Mouse (Mus musculus): ENCODE results near the gene Pecam1. TPM values are rescaled to one million over a fixed set of nuclear protein-coding genes. Genes with fewer than 3 reads are reported as not detected.
"Not testable (repeated sequence)": the region's sequence is repeated elsewhere in the genome, so short reads cannot be mapped to it uniquely, and the experiment has no call there.

Gene Pecam1
- total and polyA plus RNA-seq, 3 experiments: 0.93 TPM; not detected in 2

DNA sequence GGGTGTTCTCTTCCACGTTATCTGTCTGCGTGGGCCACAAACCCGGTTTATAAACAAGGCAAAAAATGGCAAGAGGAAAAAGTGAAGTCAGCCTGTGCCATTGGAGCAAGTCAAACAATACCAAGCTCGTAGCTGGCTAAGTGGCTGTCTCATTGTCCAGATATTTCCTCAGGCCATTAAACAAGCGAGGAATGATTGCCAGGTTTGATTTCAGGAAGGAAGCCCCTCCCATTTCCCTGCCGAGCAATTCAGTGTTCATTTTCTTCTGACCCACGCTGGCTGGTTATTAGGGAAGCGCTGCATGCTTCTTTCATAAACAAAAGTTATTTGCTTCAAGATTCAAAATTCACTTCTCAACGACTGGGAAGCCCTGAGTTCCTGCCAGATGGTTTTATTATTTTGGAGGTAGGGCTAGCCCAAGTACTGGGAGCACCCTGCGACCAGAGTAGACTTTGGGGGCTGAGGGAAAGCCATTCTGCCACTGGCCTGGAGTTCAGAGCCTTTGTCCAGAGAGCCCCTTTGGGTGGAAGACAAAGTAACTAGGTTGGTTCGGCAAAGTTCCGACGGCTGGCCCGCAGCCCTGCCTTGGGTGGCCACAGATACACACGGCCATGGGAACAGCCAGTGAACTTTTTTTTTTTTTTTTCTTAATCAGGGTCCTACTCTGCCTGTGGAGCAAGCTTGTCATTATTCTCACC lies 90.7 kb downstream of the Pecam1 start:
- ATAC-seq (ENCODE audit: extremely low read depth, insufficient number of reproducible peaks, low FRiP score, poor library complexity, severe bottlenecking) (no peak), DNase-seq (ENCODE audit: low spot score) (no peak)
- Histone ChIP-seq H3K27me3 (ENCODE audit: insufficient read depth, low read length) (peaks cover 14% of the 10 kb centered on the region), H3K9me3 (replicated peaks) (no peaks in the 10 kb centered on the region), H3K4me3 (ENCODE audit: low read depth, low read length) (no peak overlapping the region), H3K4me1 (ENCODE audit: insufficient read depth, low read depth, low read length) (peaks cover 5% of the 10 kb centered on the region), H3K36me3 (replicated peaks) (no peaks in the 10 kb centered on the region)
- TF ChIP-seq GATA1 (IDR thresholded peaks at IDR 0.05; ENCODE audit: borderline replicate concordance, low read length) (no peak), POLR2AphosphoS5 (IDR thresholded peaks at IDR 0.05; ENCODE audit: insufficient replicate concordance, low read depth, low read length) (no peak), CTCF (IDR thresholded peaks at IDR 0.05; ENCODE audit: low read depth, low read length) (no peak), TAL1 (conservative IDR thresholded peaks at IDR 0.05; ENCODE audit: low read depth, low read length) (no peak), GATA2 (IDR thresholded peaks at IDR 0.05; ENCODE audit: borderline replicate concordance, low read depth, low read length) (no peak)

GRCm38 (mm10) chr11:106658051-106658880 lies 92.2 kb downstream of the Pecam1 start:
- peaks cover 5% of the 10 kb centered on the region for H3K4me1 ChIP-seq (ENCODE audit: insufficient read depth, low read depth, low read length)
- H3K36me3 ChIP-seq (replicated peaks): no peaks in the 10 kb centered on the region
- no peak for ATAC-seq (ENCODE audit: extremely low read depth, insufficient number of reproducible peaks, low FRiP score, poor library complexity, severe bottlenecking)
- H3K27me3 ChIP-seq (ENCODE audit: insufficient read depth, low read length): peaks cover 10% of the 10 kb centered on the region
- DNase-seq (ENCODE audit: low spot score): no peak
- TF ChIP-seq POLR2AphosphoS5 (IDR thresholded peaks at IDR 0.05; ENCODE audit: insufficient replicate concordance, low read depth, low read length) (no peak), GATA2 (IDR thresholded peaks at IDR 0.05; ENCODE audit: borderline replicate concordance, low read depth, low read length) (no peak)
- no peak overlapping the region for H3K4me3 ChIP-seq (ENCODE audit: low read depth, low read length)
- H3K9me3 ChIP-seq (replicated peaks): no peaks in the 10 kb centered on the region

GRCm38 (mm10) chr11:106656896-106657498 lies 93.4 kb downstream of the Pecam1 start:
- not testable (repeated sequence) for H3K36me3 ChIP-seq (replicated peaks); DNase-seq (ENCODE audit: low spot score); H3K4me3 ChIP-seq (ENCODE audit: low read depth, low read length); H3K9me3 ChIP-seq (replicated peaks); H3K4me1 ChIP-seq (ENCODE audit: insufficient read depth, low read depth, low read length); ATAC-seq (ENCODE audit: extremely low read depth, insufficient number of reproducible peaks, low FRiP score, poor library complexity, severe bottlenecking)
- peaks cover 10% of the 10 kb centered on the region for H3K27me3 ChIP-seq (ENCODE audit: insufficient read depth, low read length)

DNA sequence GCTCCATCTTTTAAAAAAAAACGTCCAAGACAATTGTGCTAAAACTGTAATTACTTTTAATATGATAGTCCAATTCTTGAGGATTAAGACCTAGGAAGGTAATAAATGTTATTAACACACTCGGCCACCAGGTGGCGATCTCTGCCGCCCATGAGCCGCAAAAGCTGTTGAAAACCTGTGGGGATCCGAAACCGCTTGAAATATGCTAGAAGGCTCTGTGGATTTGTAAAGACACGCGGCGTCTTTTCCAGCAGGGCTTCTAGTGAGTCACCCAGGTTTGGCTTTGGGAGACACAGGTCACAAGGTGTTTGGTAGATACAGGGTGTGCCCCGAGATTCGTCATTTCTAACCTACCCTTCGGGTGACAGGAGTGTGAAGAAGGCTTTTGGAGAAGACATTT lies 102.1 kb downstream of the Pecam1 start:
- Histone ChIP-seq H3K4me1 (ENCODE audit: insufficient read depth, low read depth, low read length) (no peaks in the 10 kb centered on the region), H3K4me3 (ENCODE audit: low read depth, low read length) (no peak overlapping the region), H3K36me3 (replicated peaks) (no peaks in the 10 kb centered on the region), H3K27me3 (ENCODE audit: insufficient read depth, low read length) (peaks cover 3% of the 10 kb centered on the region), H3K9me3 (replicated peaks) (no peaks in the 10 kb centered on the region)
- no peak; the same call in 1 of the 2 replicates for ATAC-seq (ENCODE audit: extremely low read depth, insufficient number of reproducible peaks, low FRiP score, poor library complexity, severe bottlenecking)
- TF ChIP-seq CTCF (IDR thresholded peaks at IDR 0.05; ENCODE audit: low read depth, low read length) (peak; percentile 36; the same call in 1 of the 2 replicates), TAL1 (conservative IDR thresholded peaks at IDR 0.05; ENCODE audit: low read depth, low read length) (no peak)
- peak; percentile 32 for DNase-seq (ENCODE audit: low spot score)

DNA sequence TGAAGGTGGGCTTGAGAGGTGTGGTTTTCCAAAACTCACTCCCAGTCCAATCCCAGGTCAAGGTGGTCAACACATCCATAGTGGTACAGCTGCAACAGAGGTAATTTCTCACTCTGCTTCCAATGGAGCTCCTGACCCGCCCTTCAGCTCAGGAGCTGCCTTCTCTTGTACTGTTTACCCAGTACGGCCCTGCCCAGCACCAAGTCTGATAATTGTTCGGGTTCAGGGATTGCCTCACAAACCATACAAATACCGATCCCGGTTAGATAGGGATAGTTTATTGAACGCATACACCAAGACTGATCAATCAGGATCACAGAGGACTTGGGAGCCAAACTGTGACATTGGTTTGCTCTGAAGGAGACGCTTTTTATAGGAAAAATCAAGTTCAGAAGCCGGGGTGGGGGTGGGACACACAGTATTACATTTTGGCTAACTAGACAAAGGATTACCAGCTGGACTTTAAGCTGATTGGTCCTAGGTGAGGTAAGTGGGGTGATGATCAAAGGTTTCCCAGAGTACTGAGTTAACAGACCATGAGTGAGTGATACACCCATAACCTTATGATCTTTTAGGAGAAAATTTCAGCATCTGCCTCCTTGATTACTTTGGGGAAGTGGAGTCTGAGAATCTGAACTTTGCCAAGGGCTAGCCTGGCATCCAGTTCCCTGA lies 107.3 kb downstream of the Pecam1 start:
- no peaks in the 10 kb centered on the region for H3K4me1 ChIP-seq (ENCODE audit: insufficient read depth, low read depth, low read length)
- DNase-seq (ENCODE audit: low spot score): no peak
- no peak for ATAC-seq (ENCODE audit: extremely low read depth, insufficient number of reproducible peaks, low FRiP score, poor library complexity, severe bottlenecking)

GRCm38 (mm10) chr11:106641580-106641979 lies 108.8 kb downstream of the Pecam1 start:
- no peak for ATAC-seq (ENCODE audit: extremely low read depth, insufficient number of reproducible peaks, low FRiP score, poor library complexity, severe bottlenecking)
- Histone ChIP-seq H3K4me1 (ENCODE audit: insufficient read depth, low read depth, low read length) (no peaks in the 10 kb centered on the region), H3K27me3 (ENCODE audit: insufficient read depth, low read length) (peaks cover 7% of the 10 kb centered on the region), H3K9me3 (replicated peaks) (no peaks in the 10 kb centered on the region), H3K4me3 (ENCODE audit: low read depth, low read length) (no peak overlapping the region), H3K36me3 (replicated peaks) (no peaks in the 10 kb centered on the region)
- DNase-seq (ENCODE audit: low spot score): no peak
- TF ChIP-seq TAL1 (conservative IDR thresholded peaks at IDR 0.05; ENCODE audit: low read depth, low read length) (no peak), CTCF (IDR thresholded peaks at IDR 0.05; ENCODE audit: low read depth, low read length) (no peak), GATA1 (IDR thresholded peaks at IDR 0.05; ENCODE audit: borderline replicate concordance, low read length) (no peak), GATA2 (IDR thresholded peaks at IDR 0.05; ENCODE audit: borderline replicate concordance, low read depth, low read length) (no peak), POLR2AphosphoS5 (IDR thresholded peaks at IDR 0.05; ENCODE audit: insufficient replicate concordance, low read depth, low read length) (no peak)

More for the DNA sequence above, 107.3 kb downstream of the Pecam1 start:
- no peaks in the 10 kb centered on the region for H3K36me3 ChIP-seq (replicated peaks)
- no peak overlapping the region for H3K4me3 ChIP-seq (ENCODE audit: low read depth, low read length)
- TF ChIP-seq POLR2AphosphoS5 (IDR thresholded peaks at IDR 0.05; ENCODE audit: insufficient replicate concordance, low read depth, low read length): no peak
- TF ChIP-seq TAL1 (conservative IDR thresholded peaks at IDR 0.05; ENCODE audit: low read depth, low read length): no peak
- no peak for TF ChIP-seq CTCF (IDR thresholded peaks at IDR 0.05; ENCODE audit: low read depth, low read length)
- TF ChIP-seq GATA1 (IDR thresholded peaks at IDR 0.05; ENCODE audit: borderline replicate concordance, low read length): no peak
- no peak for TF ChIP-seq GATA2 (IDR thresholded peaks at IDR 0.05; ENCODE audit: borderline replicate concordance, low read depth, low read length)
- H3K27me3 ChIP-seq (ENCODE audit: insufficient read depth, low read length): peaks cover 4% of the 10 kb centered on the region
- H3K9me3 ChIP-seq (replicated peaks): no peaks in the 10 kb centered on the region

Measured in G1E (cell line).